Mouse (Mus musculus) liver, embryonic 14.5 days (tissue): ENCODE data around the gene Plxna4.

ENCODE experiments used
- CTCF ChIP-seq: IDR thresholded peaks from 2 replicates; pipeline ENCODE4 v1.5.1; 2016; ENCODE audit warnings: antibody characterized with exemption, low read depth, control low read depth
- EP300 ChIP-seq: IDR thresholded peaks from 2 replicates; pipeline ENCODE4 v1.6.1; 2016; ENCODE audit warnings: antibody characterized with exemption, low read depth

- TF ChIP-seq CTCF (no peak), EP300 (no peak)
Measured at GRCm38 (mm10) chr6:32493557-32493956, 94.4 kb downstream of the Plxna4 start.
